Mouse (Mus musculus) brain, adult 2 months (tissue): Measurements from ENCODE around the gene Tmem171.

Experiments
- DNase-seq: peaks from one replicate; pipeline ENCODE4 v3.0.0; 2011; ENCODE audit warnings: low read depth, low spot score

Gene Tmem171

GRCm38 (mm10) chr13:98693316-98693715, 1.3 kb downstream of the Tmem171 start:
- DNase-seq: no peak

GRCm38 (mm10) chr13:98691956-98692515, 2.6 kb downstream of the Tmem171 start:
- no peak for DNase-seq

GRCm38 (mm10) chr13:98690886-98691285, 3.7 kb downstream of the Tmem171 start:
- no peak for DNase-seq

- no peak for DNase-seq
Observed at GRCm38 (mm10) chr13:98689605-98690290, 4.9 kb downstream of the Tmem171 start.

GRCm38 (mm10) chr13:98687931-98688330, 6.7 kb downstream of the Tmem171 start:
- peak; percentile 70 for DNase-seq

GRCm38 (mm10) chr13:98684144-98684900, 10.3 kb downstream of the Tmem171 start:
- DNase-seq: no peak

- DNase-seq: no peak
Observed at GRCm38 (mm10) chr13:98683412-98683811, 11.2 kb downstream of the Tmem171 start.

- DNase-seq: no peak
Observed at GRCm38 (mm10) chr13:98680470-98681060, 14.1 kb downstream of the Tmem171 start.

- no peak for DNase-seq
Observed at GRCm38 (mm10) chr13:98679631-98680041, 15.0 kb downstream of the Tmem171 start.

- DNase-seq: no peak
Observed at GRCm38 (mm10) chr13:98679230-98679629, 15.4 kb downstream of the Tmem171 start.

- no peak for DNase-seq
Observed at GRCm38 (mm10) chr13:98673922-98674321, 20.7 kb downstream of the Tmem171 start.

GRCm38 (mm10) chr13:98669296-98669695, 25.3 kb downstream of the Tmem171 start:
- no peak for DNase-seq

- no peak for DNase-seq
Observed at GRCm38 (mm10) chr13:98667316-98667715, 27.3 kb downstream of the Tmem171 start.

- DNase-seq: no peak
Observed at GRCm38 (mm10) chr13:98665240-98665639, 29.4 kb downstream of the Tmem171 start.

- DNase-seq: no peak
Observed at GRCm38 (mm10) chr13:98662173-98662675, 32.4 kb downstream of the Tmem171 start.

- DNase-seq: peak; percentile 78
Observed at GRCm38 (mm10) chr13:98656034-98656471, 38.6 kb downstream of the Tmem171 start.

GRCm38 (mm10) chr13:98655346-98655745, 39.3 kb downstream of the Tmem171 start:
- DNase-seq: peak; percentile 25

GRCm38 (mm10) chr13:98654129-98654939, 40.3 kb downstream of the Tmem171 start:
- DNase-seq: peak; percentile 8

GRCm38 (mm10) chr13:98652194-98652593, 42.4 kb downstream of the Tmem171 start:
- peak; percentile 75 for DNase-seq

GRCm38 (mm10) chr13:98651228-98651977, 43.2 kb downstream of the Tmem171 start:
- DNase-seq: peak; percentile 23
